Mouse (Mus musculus) MEL (cell line): ENCODE measurements around the gene Trarg1.

Experiments used
- CHD1 ChIP-seq: IDR thresholded peaks from 2 replicates; pipeline ENCODE4 v1.6.1; 2012; ENCODE audit warnings: low read depth, mild to moderate bottlenecking, inconsistent platforms, low read length, improper control_type of control experiment
- CHD2 ChIP-seq: IDR thresholded peaks from 2 replicates; pipeline ENCODE4 v1.6.1; 2011; ENCODE audit warnings: low read length, improper control_type of control experiment
- CTCF ChIP-seq, 3 experiments: IDR thresholded peaks in 2 of 3; conservative IDR thresholded peaks in 1 of 3; 2 replicates each; pipeline ENCODE4 v1.5.1; 2011 to 2012; ENCODE audit warnings: low read length in 3 of 3, low read depth in 2 of 3, mild to moderate bottlenecking in 2 of 3, improper control_type of control experiment in 1 of 3, inconsistent platforms in 1 of 3, mixed read lengths in 1 of 3, moderate library complexity in 1 of 3; ENCODE audit not compliant: control insufficient read depth in 1 of 3, insufficient read depth in 1 of 3, poor library complexity in 1 of 3, severe bottlenecking in 1 of 3
- EP300 ChIP-seq, 2 experiments: IDR thresholded peaks; 2 replicates each; pipeline ENCODE4 v1.6.1; 2011; ENCODE audit warnings: improper control_type of control experiment in 2 of 2, low read length in 2 of 2, low read depth in 1 of 2, mild to moderate bottlenecking in 1 of 2
- GATA1 ChIP-seq: IDR thresholded peaks from 2 replicates; pipeline ENCODE4 v1.6.1; 2011; ENCODE audit warnings: low read depth, low read length, improper control_type of control experiment
- HCFC1 ChIP-seq: IDR thresholded peaks from 2 replicates; pipeline ENCODE4 v1.6.1; 2012; ENCODE audit warnings: low read depth, mild to moderate bottlenecking, inconsistent platforms, low read length, improper control_type of control experiment, moderate library complexity
- MAFK ChIP-seq: IDR thresholded peaks from 2 replicates; pipeline ENCODE4 v1.6.1; 2011; ENCODE audit warnings: low read depth, mild to moderate bottlenecking, low read length, improper control_type of control experiment, borderline replicate concordance
- POLR2AphosphoS2 ChIP-seq: IDR thresholded peaks from 2 replicates; pipeline ENCODE4 v1.6.1; 2011; ENCODE audit warnings: low read length, improper control_type of control experiment
- POLR2AphosphoS5 ChIP-seq: IDR thresholded peaks from 2 replicates; pipeline ENCODE4 v1.6.1; 2012; ENCODE audit warnings: low read depth, borderline replicate concordance, mild to moderate bottlenecking, inconsistent platforms, low read length, moderate library complexity, mixed read lengths
- RAD21 ChIP-seq: IDR thresholded peaks from 2 replicates; pipeline ENCODE4 v1.6.1; 2011; ENCODE audit warnings: mild to moderate bottlenecking, low read depth, low read length, improper control_type of control experiment
- SMC3 ChIP-seq: IDR thresholded peaks from 2 replicates; pipeline ENCODE4 v1.6.1; 2011; ENCODE audit warnings: low read depth, low read length, improper control_type of control experiment
- USF2 ChIP-seq, 2 experiments: IDR thresholded peaks; 2 replicates each; pipeline ENCODE4 v1.6.1; 2011 to 2012; ENCODE audit warnings: improper control_type of control experiment in 2 of 2, low read length in 2 of 2, borderline replicate concordance in 1 of 2, inconsistent platforms in 1 of 2, low read depth in 1 of 2, mild to moderate bottlenecking in 1 of 2; ENCODE audit not compliant: insufficient read depth in 1 of 2

DNA sequence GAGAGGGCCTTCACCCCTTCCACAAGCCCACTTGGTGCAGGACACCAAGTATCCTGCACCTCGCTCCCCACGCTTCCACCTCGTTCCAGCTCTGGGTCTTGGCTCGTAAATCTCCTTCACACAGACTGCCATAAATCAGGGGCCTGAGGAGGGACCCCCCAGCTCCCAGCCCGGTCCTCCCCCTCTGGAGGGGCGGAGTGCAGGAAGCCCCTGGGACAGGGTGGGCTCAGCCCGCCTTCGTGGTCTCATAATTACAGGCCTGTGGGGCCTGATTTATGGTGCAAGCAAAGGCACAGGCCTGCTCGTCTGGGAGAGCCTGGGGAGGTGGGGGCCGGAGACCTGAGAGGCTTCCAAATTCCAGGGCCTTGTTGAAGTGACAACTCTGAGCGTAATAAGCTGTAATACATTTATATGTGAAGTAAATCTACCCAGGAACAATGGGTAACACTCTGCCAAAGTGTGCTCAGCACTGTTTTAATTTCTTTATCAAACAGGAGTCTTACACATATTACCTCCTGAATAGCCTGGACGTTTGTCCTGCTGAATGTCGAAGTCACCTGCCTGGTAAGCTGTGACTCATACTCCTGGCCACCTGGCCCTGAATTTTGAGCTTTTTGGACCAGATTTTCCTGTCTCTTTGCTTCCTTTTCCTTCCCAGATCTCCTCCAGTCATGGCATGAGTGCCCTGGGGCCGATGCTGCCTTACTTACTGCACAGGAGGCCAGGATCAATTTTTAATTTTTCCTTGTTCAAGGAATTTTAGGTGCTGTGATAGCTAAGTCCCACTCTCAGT, 20.3 kb upstream of the Trarg1 start:
- TF ChIP-seq POLR2AphosphoS5 (no peak), CTCF (IDR thresholded peaks at IDR 0.05 in 2 of 3, conservative IDR thresholded peaks at IDR 0.05 in 1 of 3; ENCODE audit: control insufficient read depth in 1 of 3, insufficient read depth in 1 of 3, low read depth in 2 of 3, low read length in 3 of 3, poor library complexity in 1 of 3, severe bottlenecking in 1 of 3) (no peak), GATA1 (no peak), EP300 (IDR thresholded peaks at IDR 0.05; ENCODE audit: low read depth in 1 of 2, low read length in 2 of 2) (no peak), CHD2 (no peak), HCFC1 (no peak), POLR2AphosphoS2 (no peak), SMC3 (no peak), USF2 (IDR thresholded peaks at IDR 0.05; ENCODE audit: borderline replicate concordance in 1 of 2, insufficient read depth in 1 of 2, low read depth in 1 of 2, low read length in 2 of 2) (no peak), MAFK (no peak), RAD21 (no peak), CHD1 (no peak)
